In the genomic region with DNA sequence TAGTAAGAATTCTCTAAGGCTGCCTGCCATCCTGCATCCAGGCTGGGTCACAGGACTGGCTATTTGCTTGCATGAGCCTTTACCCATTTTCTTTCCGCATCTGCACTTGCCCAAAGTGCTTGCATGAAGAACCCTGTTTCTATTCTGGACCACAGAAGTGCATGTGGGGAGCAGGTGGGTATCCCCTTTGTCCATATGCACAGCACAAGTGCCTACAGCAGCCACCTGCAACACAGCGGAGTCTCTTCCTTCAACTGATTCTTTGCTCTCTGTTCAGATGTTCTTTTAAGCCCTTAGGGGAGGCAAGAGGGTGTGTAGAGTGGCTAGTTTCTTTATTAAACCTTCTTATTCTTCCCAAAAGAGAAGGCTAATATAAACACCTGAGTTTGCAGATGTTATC, we compare ENCODE assay signal across 21 mouse cellular contexts.
DNase-seq lines count a peak whose midpoint lies in the region; ATAC-seq and TF ChIP-seq lines count a peak whose summit lies in the region.
"Had no signal": no experiment of that assay in that cellular context is flagged by ENCODE, and none has a peak within 500 bp of the region (broad histone marks: within the 10 kb centered on the region; RNA-seq: fewer than 3 reads in every experiment).

No protein-coding gene starts in this region.

- H3K4me3 ChIP-seq in thymus, adult 2 months (ENCODE audit: control insufficient read depth, insufficient read depth, low read length) = no peak overlapping the region
- H3K4me3 ChIP-seq in midbrain, embryonic 11.5 days (ENCODE audit: low read depth, low read length) = no peak overlapping the region
- H3K4me3 ChIP-seq: embryonic facial prominence, embryonic 12.5 days; embryonic facial prominence, embryonic 15.5 days; forebrain, embryonic 15.5 days; heart, adult 2 months; hindbrain, embryonic 12.5 days had no signal

- H3K27ac ChIP-seq in thymus, adult 2 months (ENCODE audit: control insufficient read depth, insufficient read depth, low read length) = peak overlapping the region; percentile 42; the same call in 1 of the 2 replicates
- H3K27ac ChIP-seq in midbrain, embryonic 11.5 days (ENCODE audit: low read depth, low read length) = no peak overlapping the region
- H3K27ac ChIP-seq: embryonic facial prominence, embryonic 12.5 days; embryonic facial prominence, embryonic 15.5 days; forebrain, embryonic 15.5 days; heart, adult 2 months; hindbrain, embryonic 12.5 days had no signal

- H3K36me3 ChIP-seq in thymus, adult 2 months (ENCODE audit: control insufficient read depth, insufficient read depth, low read length) = no peaks in the 10 kb centered on the region
- H3K36me3 ChIP-seq in midbrain, embryonic 11.5 days (ENCODE audit: control insufficient read depth, insufficient read depth, low read length) = no peaks in the 10 kb centered on the region
- H3K36me3 ChIP-seq: embryonic facial prominence, embryonic 12.5 days; embryonic facial prominence, embryonic 15.5 days; forebrain, embryonic 15.5 days; hindbrain, embryonic 12.5 days had no signal

- H3K4me1 ChIP-seq in thymus, adult 2 months (replicated peaks; ENCODE audit: control insufficient read depth, insufficient read depth, low read length) = peaks cover 21% of the 10 kb centered on the region
- H3K4me1 ChIP-seq in midbrain, embryonic 11.5 days (ENCODE audit: control insufficient read depth, insufficient read depth, low read length) = no peaks in the 10 kb centered on the region
- H3K4me1 ChIP-seq: embryonic facial prominence, embryonic 12.5 days; embryonic facial prominence, embryonic 15.5 days; forebrain, embryonic 15.5 days; hindbrain, embryonic 12.5 days had no signal

- peak; percentile 55 for DNase-seq in A20 (ENCODE audit: low read depth, low spot score)
- DNase-seq in thymus, adult 2 months = no peak
- DNase-seq in thymus, postnatal 25 days = peak; percentile 58
- DNase-seq in retina, embryonic 14.5 days (ENCODE audit: low spot score) = no peak
- no peak for DNase-seq in midbrain, embryonic 11.5 days (ENCODE audit: low spot score, missing footprints)
- DNase-seq in right cerebral cortex, postnatal 25 days = no peak
- DNase-seq: adrenal gland, adult 8-10 months; adrenal gland, postnatal 25 days; cerebellum, adult 11-12 months; cerebellum, adult 8-10 months; cerebellum, postnatal 14 days; gastrocnemius, postnatal 25 days; heart, adult 2 months had no signal

- H3K27me3 ChIP-seq in thymus, adult 2 months (ENCODE audit: control insufficient read depth, insufficient read depth, low read length) = no peaks in the 10 kb centered on the region
- H3K27me3 ChIP-seq in midbrain, embryonic 11.5 days (ENCODE audit: control insufficient read depth, insufficient read depth, low read length) = no peaks in the 10 kb centered on the region
- H3K27me3 ChIP-seq: embryonic facial prominence, embryonic 12.5 days; embryonic facial prominence, embryonic 15.5 days; forebrain, embryonic 15.5 days; hindbrain, embryonic 12.5 days had no signal

- H3K4me2 ChIP-seq in midbrain, embryonic 11.5 days = no peak overlapping the region
- H3K4me2 ChIP-seq: embryonic facial prominence, embryonic 12.5 days; embryonic facial prominence, embryonic 15.5 days; forebrain, embryonic 15.5 days; heart, embryonic 11.5 days; hindbrain, embryonic 12.5 days had no signal

- H3K9me3 ChIP-seq in midbrain, embryonic 11.5 days (ENCODE audit: control insufficient read depth, low read length) = no peaks in the 10 kb centered on the region
- H3K9me3 ChIP-seq: embryonic facial prominence, embryonic 12.5 days; embryonic facial prominence, embryonic 15.5 days; forebrain, embryonic 15.5 days; hindbrain, embryonic 12.5 days had no signal

- no peak overlapping the region for H3K9ac ChIP-seq in midbrain, embryonic 11.5 days (ENCODE audit: low read length)
- H3K9ac ChIP-seq: embryonic facial prominence, embryonic 12.5 days; embryonic facial prominence, embryonic 15.5 days; forebrain, embryonic 15.5 days; hindbrain, embryonic 12.5 days had no signal

- no peak for ATAC-seq in midbrain, embryonic 11.5 days (ENCODE audit: low FRiP score)
- ATAC-seq: activated CD4-positive, CD25-positive, alpha-beta regulatory T cell, adult 4 months; forebrain, embryonic 15.5 days; hindbrain, embryonic 16.5 days; inflammation-experienced regulatory T-cells, adult 6 months had no signal

- no peak for TF ChIP-seq CTCF in thymus, adult 2 months (IDR thresholded peaks at IDR 0.05; ENCODE audit: borderline replicate concordance, control insufficient read depth, extremely low read depth, insufficient read depth, low read length, poor library complexity)

- no peak for TF ChIP-seq POLR2A in thymus, adult 2 months (IDR thresholded peaks at IDR 0.05; ENCODE audit: control insufficient read depth, extremely low read depth, insufficient read depth, low read length, poor library complexity)

- WGBS in thymus, adult 2 months = 20% methylated on average over 2 of the region's 2 CpGs
- 93% methylated on average over 2 of the region's 2 CpGs for WGBS in midbrain, embryonic 11.5 days

Comparison
In these comparisons a context has a peak if more than half of its experiments do, and no peak if none do; other contexts are left out.
1. DNase-seq: peak in A20 (single experiment) and thymus, postnatal 25 days (single experiment); none in thymus, adult 2 months (single experiment), retina, embryonic 14.5 days (single experiment), midbrain, embryonic 11.5 days (single experiment) and right cerebral cortex, postnatal 25 days (single experiment).